Mouse (Mus musculus) liver, embryonic 15.5 days (tissue): ENCODE measurements around the gene Clec2g. TPM values are rescaled to one million over a fixed set of nuclear protein-coding genes. Genes with fewer than 3 reads are reported as not detected.
"Not testable (repeated sequence)": the region's sequence is repeated elsewhere in the genome, so short reads cannot be mapped to it uniquely, and the experiment has no call there.

Experiments
- ATAC-seq: fragments of 200-750 bp; cut with Nextera tagmentation; 2 replicates; pipeline ENCODE4 v1.8.0; 2017; ENCODE audit warnings: moderate number of reproducible peaks, mild to moderate bottlenecking, moderate library complexity; ENCODE audit not compliant: insufficient read depth
- H3K27ac ChIP-seq: fragments of 300-500 bp; sonication (generic); replicated peaks from 2 replicates; pipeline ENCODE4 v1.5.1; 2015; ENCODE audit warnings: mild to moderate bottlenecking, inconsistent platforms
- H3K27me3 ChIP-seq: fragments of 300-500 bp; sonication (generic); 2 replicates; pipeline ENCODE4 v1.6.1; 2015; ENCODE audit warnings: mild to moderate bottlenecking, inconsistent platforms
- H3K36me3 ChIP-seq: fragments of 300-500 bp; sonication (generic); replicated peaks from 2 replicates; pipeline ENCODE4 v1.6.1; 2015; ENCODE audit warnings: moderate library complexity, mild to moderate bottlenecking, inconsistent platforms
- H3K4me1 ChIP-seq: fragments of 300-500 bp; sonication (generic); replicated peaks from 2 replicates; pipeline ENCODE4 v1.6.1; 2015; ENCODE audit warnings: inconsistent platforms
- H3K4me2 ChIP-seq: fragments of 300-500 bp; sonication (generic); 2 replicates; pipeline ENCODE4 v1.6.1; 2015; ENCODE audit warnings: moderate library complexity, mild to moderate bottlenecking, inconsistent platforms
- H3K4me3 ChIP-seq: fragments of 300-500 bp; sonication (generic); replicated peaks from 2 replicates; pipeline ENCODE4 v1.5.1; 2015; ENCODE audit warnings: mild to moderate bottlenecking, inconsistent platforms
- H3K9ac ChIP-seq: fragments of 300-500 bp; sonication (generic); 2 replicates; pipeline ENCODE4 v1.6.1; 2015; ENCODE audit warnings: moderate library complexity, mild to moderate bottlenecking, inconsistent platforms
- H3K9me3 ChIP-seq: fragments of 300-500 bp; sonication (generic); replicated peaks from 2 replicates; pipeline ENCODE4 v1.6.1; 2016; ENCODE audit warnings: inconsistent platforms
- WGBS: fragments of 180-500 bp; shearing (Covaris S2); methylation state at CpG from one replicate; pipeline ENCODE4 v1.1.7; 2015; ENCODE audit warnings: mixed read lengths; ENCODE audit not compliant: insufficient replicate concordance; 5-methylcytosine and 5-hydroxymethylcytosine counted together
- polyA plus RNA-seq: library from polyadenylated mRNA; unstranded; fragments of >200 nt; fragmentation: Nextera tagmentation; extraction: Ambion mirVana; gene quantifications from 2 replicates; pipeline ENCODE4 v1.2.1, GENCODE M21; 2015

The Clec2g gene
- polyA plus RNA-seq, 1 experiment from 2014 or later, result not detected

GRCm38 (mm10) chr6:128972687-128973438, 38.7 kb downstream of the Clec2g start:
- no peak for ATAC-seq
- WGBS, result 51% methylated on average over 5 of the region's 5 CpGs

GRCm38 (mm10) chr6:128973439-128973697, 39.2 kb downstream of the Clec2g start:
- no peaks in the 10 kb centered on the region for H3K9me3 ChIP-seq
- no peak overlapping the region for H3K4me2 ChIP-seq
- no peak for ATAC-seq
- no peaks in the 10 kb centered on the region for H3K36me3 ChIP-seq
- no peaks in the 10 kb centered on the region for H3K4me1 ChIP-seq
- H3K9ac ChIP-seq, result no peak overlapping the region
- WGBS, result 82% methylated on average over 3 of the region's 3 CpGs
- no peak overlapping the region for H3K4me3 ChIP-seq
- H3K27ac ChIP-seq, result no peak overlapping the region
- no peaks in the 10 kb centered on the region for H3K27me3 ChIP-seq

More at GRCm38 (mm10) chr6:128972687-128973438, 38.7 kb downstream of the Clec2g start:
- Histone ChIP-seq H3K4me2 (no peak overlapping the region), H3K9me3 (no peaks in the 10 kb centered on the region), H3K27me3 (no peaks in the 10 kb centered on the region), H3K9ac (no peak overlapping the region), H3K4me3 (no peak overlapping the region), H3K27ac (no peak overlapping the region), H3K4me1 (no peaks in the 10 kb centered on the region), H3K36me3 (no peaks in the 10 kb centered on the region)

- H3K9ac ChIP-seq, H3K4me3 ChIP-seq, H3K27ac ChIP-seq, H3K9me3 ChIP-seq, ATAC-seq, H3K27me3 ChIP-seq, H3K4me2 ChIP-seq, H3K4me1 ChIP-seq, H3K36me3 ChIP-seq: not testable (repeated sequence)
Measured at GRCm38 (mm10) chr6:128974850-128975249, 40.7 kb downstream of the Clec2g start.

DNA sequence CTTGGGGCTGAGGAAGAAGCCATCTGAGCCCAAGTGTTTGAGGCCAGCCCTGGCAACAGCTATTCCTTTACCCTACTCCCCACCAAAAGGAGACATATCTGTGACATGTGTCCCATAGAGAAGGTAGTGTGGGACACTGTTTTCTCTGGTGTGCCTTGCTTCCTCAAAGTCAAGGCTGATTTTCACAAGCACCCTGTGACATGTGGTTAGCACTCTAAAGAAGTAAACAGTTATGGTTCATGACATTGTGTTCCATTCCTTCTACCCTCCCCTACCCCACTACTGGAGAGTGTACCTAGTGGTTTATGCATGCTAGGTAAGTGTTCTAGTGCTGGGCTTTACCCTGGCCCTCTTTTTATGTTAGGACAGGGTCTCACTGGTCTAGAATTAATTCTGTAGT, 42.0 kb downstream of the Clec2g start:
- H3K27ac ChIP-seq, result no peak overlapping the region
- ATAC-seq, result no peak

DNA sequence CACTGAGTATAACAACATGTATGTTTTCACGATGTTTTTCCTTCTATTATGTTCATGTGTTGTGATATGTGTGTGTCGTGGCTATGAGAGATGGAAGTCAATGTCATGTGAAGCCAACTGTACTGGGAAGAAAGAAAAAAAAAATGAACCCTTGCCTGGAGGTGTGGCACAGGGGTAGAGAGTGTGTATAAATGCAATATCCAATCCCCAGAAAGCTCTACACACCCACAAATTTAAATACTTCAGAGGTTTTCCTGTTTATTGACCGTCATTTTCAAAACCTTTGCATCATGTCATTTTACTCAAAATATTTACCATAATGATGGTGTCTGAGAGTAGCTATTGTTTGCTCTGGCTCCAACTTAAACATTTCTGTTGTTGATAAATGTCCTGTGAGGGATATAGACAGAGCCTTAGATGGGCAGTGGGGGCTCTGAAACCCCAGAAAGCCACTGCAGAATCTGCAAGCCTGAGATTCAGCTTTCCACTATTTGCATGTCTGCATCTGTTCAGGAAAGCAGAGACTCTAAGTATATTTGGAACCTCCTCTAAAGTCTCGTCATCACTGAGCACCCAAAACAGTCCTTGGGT, 47.9 kb downstream of the Clec2g start:
- H3K36me3 ChIP-seq, H3K4me2 ChIP-seq, H3K27me3 ChIP-seq, H3K27ac ChIP-seq, H3K4me1 ChIP-seq, H3K4me3 ChIP-seq, H3K9ac ChIP-seq, H3K9me3 ChIP-seq, ATAC-seq: not testable (repeated sequence)
- 59% methylated on average over 4 of the region's 4 CpGs for WGBS

More for the DNA sequence above, 42.0 kb downstream of the Clec2g start:
- Histone ChIP-seq H3K9me3 (no peaks in the 10 kb centered on the region), H3K4me1 (no peaks in the 10 kb centered on the region), H3K4me2 (no peak overlapping the region), H3K9ac (no peak overlapping the region), H3K27me3 (no peaks in the 10 kb centered on the region), H3K36me3 (no peaks in the 10 kb centered on the region), H3K4me3 (no peak overlapping the region)

DNA sequence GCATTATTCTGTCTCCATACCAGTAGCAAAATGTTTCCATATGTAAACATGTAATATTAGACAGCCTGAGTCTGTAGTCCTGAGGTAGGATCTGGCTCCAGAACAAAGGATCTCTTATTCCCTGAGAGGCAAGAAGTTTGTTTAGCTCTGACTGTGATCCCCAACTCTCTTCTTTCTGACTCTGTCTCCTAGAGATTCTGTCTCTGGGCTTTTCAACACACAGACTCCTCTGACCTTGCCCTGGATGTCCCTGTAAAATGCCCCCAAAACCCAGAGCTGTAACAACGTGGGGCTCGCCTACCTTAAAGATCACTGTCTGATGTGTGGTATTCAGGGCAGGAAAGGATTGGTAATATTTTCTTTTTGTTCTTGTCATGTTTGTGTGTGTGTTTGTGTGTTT, 58.2 kb downstream of the Clec2g start:
- H3K4me2 ChIP-seq, result no peak overlapping the region
- H3K4me1 ChIP-seq, result peaks cover 18% of the 10 kb centered on the region
- H3K27me3 ChIP-seq, result no peaks in the 10 kb centered on the region
- no peaks in the 10 kb centered on the region for H3K9me3 ChIP-seq
- 53% methylated on average over 2 of the region's 2 CpGs for WGBS
- H3K36me3 ChIP-seq, result no peaks in the 10 kb centered on the region
- H3K27ac ChIP-seq, result no peak overlapping the region
- ATAC-seq, result no peak
- no peak overlapping the region for H3K9ac ChIP-seq
- H3K4me3 ChIP-seq, result no peak overlapping the region

GRCm38 (mm10) chr6:128992753-128993152, 58.6 kb downstream of the Clec2g start:
- no peak overlapping the region for H3K4me2 ChIP-seq
- peaks cover 21% of the 10 kb centered on the region for H3K4me1 ChIP-seq
- no peaks in the 10 kb centered on the region for H3K9me3 ChIP-seq
- no peaks in the 10 kb centered on the region for H3K36me3 ChIP-seq
- H3K9ac ChIP-seq, result no peak overlapping the region
- H3K27ac ChIP-seq, result no peak overlapping the region
- ATAC-seq, result no peak
- WGBS, result 59% methylated on average over 3 of the region's 3 CpGs
- H3K4me3 ChIP-seq, result no peak overlapping the region
- H3K27me3 ChIP-seq, result no peaks in the 10 kb centered on the region

DNA sequence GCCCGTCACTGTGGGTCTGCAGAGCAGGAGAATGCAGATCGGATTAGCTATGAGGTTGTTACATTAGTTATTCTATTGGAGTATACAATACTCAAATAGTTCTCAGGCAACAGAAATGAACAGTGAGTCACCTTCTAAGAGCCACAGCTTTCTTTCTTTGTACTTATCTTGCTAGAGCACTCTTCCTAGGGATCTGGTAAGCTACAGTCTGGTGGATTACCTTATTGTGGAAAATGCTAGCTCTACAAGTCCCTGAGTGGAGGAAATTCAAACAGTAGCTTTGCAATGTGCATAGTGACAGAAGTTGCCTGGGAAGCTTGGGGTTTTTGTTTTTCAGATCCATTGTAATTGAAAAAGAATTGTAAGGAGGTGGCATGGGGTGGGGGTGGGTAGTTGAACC, 59.0 kb downstream of the Clec2g start:
- H3K9me3 ChIP-seq, result no peaks in the 10 kb centered on the region
- no peak overlapping the region for H3K9ac ChIP-seq
- no peak overlapping the region for H3K4me2 ChIP-seq
- H3K36me3 ChIP-seq, result no peaks in the 10 kb centered on the region
- no peaks in the 10 kb centered on the region for H3K27me3 ChIP-seq
- no peak for ATAC-seq
- no peak overlapping the region for H3K4me3 ChIP-seq
- no peak overlapping the region for H3K27ac ChIP-seq
- peaks cover 21% of the 10 kb centered on the region for H3K4me1 ChIP-seq
- 51% methylated on average over 2 of the region's 2 CpGs for WGBS

DNA sequence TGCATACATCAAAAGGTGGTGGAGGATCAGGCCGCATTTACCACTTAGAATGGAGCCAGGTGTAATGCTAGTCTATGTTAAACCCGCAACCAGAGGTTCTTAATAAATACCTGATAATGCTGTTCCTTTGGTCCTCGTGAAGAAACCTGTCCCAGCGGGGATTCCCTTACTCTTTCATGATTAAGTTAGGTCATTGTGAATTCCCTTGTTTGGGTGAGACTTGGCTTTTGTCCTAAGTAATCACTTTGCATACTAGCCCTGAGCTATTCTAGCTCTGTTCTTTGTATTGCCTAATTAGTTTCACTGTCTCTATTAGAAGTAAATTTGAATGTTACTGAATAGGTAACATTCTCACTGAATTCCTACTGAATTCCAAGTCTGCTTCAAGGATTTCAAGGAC, 60.2 kb downstream of the Clec2g start:
- no peak overlapping the region for H3K9ac ChIP-seq
- no peaks in the 10 kb centered on the region for H3K36me3 ChIP-seq
- peaks cover 21% of the 10 kb centered on the region for H3K4me1 ChIP-seq
- no peak overlapping the region for H3K4me2 ChIP-seq
- no peaks in the 10 kb centered on the region for H3K9me3 ChIP-seq
- H3K4me3 ChIP-seq, result no peak overlapping the region
- no peaks in the 10 kb centered on the region for H3K27me3 ChIP-seq
- no peak for ATAC-seq
- WGBS, result 68% methylated on average over 4 of the region's 4 CpGs
- H3K27ac ChIP-seq, result no peak overlapping the region

DNA sequence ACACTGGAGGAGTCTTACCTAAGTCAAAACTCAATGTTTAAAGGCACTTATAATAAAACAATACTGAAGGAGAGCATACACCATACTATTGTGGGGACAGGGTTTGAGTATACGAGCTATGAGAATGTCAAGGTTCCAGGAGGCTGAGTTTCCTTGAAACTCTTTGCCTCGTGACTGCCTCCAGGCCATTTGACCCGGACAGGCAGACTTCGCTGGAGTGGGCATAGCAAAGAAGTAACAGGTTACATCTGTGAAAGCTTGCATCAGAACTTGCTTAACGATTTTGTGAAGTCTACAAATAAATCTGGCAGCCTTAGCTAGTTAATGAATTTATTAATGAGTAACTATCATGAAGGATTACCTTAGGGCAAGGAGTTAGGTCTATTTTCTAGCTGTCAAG, 60.6 kb downstream of the Clec2g start:
- no peak overlapping the region for H3K4me3 ChIP-seq
- no peaks in the 10 kb centered on the region for H3K9me3 ChIP-seq
- H3K9ac ChIP-seq, result no peak overlapping the region
- WGBS, result 73% methylated on average over 5 of the region's 5 CpGs
- H3K27ac ChIP-seq, result no peak overlapping the region
- H3K4me2 ChIP-seq, result no peak overlapping the region
- no peak for ATAC-seq
- H3K27me3 ChIP-seq, result no peaks in the 10 kb centered on the region
- H3K4me1 ChIP-seq, result peaks cover 21% of the 10 kb centered on the region
- H3K36me3 ChIP-seq, result no peaks in the 10 kb centered on the region

GRCm38 (mm10) chr6:128995250-128996053, 61.3 kb downstream of the Clec2g start:
- 54% methylated on average over 7 of the region's 7 CpGs for WGBS
- H3K27me3 ChIP-seq, result no peaks in the 10 kb centered on the region
- H3K9me3 ChIP-seq, result no peaks in the 10 kb centered on the region
- H3K4me2 ChIP-seq, result peak overlapping the region; percentile 65
- H3K4me3 ChIP-seq, result peak overlapping the region; percentile 42; the same call in 1 of the 2 replicates
- peaks cover 21% of the 10 kb centered on the region for H3K4me1 ChIP-seq
- peak overlapping the region; percentile 33; the same call in 1 of the 2 replicates for H3K27ac ChIP-seq
- H3K9ac ChIP-seq, result peak overlapping the region; percentile 39; the same call in 1 of the 2 replicates
- peak; percentile 20; the same call in 1 of the 2 replicates for ATAC-seq
- H3K36me3 ChIP-seq, result no peaks in the 10 kb centered on the region
